Mouse (Mus musculus) cerebellum, adult 2 months (tissue): ENCODE results near the gene Cd82. TPM values are rescaled to one million over a fixed set of nuclear protein-coding genes. Genes with fewer than 3 reads are reported as not detected.

Source experiments
- DNase-seq, 2 experiments: peaks; one replicate each; pipeline ENCODE4 v3.0.0; 2021
- H3K27ac ChIP-seq: fragments of 200-500 bp; 2 replicates; pipeline ENCODE4 v1.5.1; 2012; ENCODE audit warnings: low read length, control low read depth, inconsistent platforms; ENCODE audit not compliant: insufficient read depth
- H3K27me3 ChIP-seq: fragments of 200-500 bp; 2 replicates; pipeline ENCODE4 v1.6.1; 2012; ENCODE audit warnings: inconsistent platforms, mild to moderate bottlenecking, low read length, moderate library complexity; ENCODE audit not compliant: control insufficient read depth, insufficient read depth
- H3K4me1 ChIP-seq: fragments of 200-500 bp; 2 replicates; pipeline ENCODE4 v1.6.1; 2011; ENCODE audit warnings: low read length; ENCODE audit not compliant: control insufficient read depth, insufficient read depth
- H3K4me3 ChIP-seq: fragments of 200-500 bp; replicated peaks from 2 replicates; pipeline ENCODE3; 2011; ENCODE audit warnings: mild to moderate bottlenecking, low read depth, low read length, control low read depth; ENCODE audit not compliant: insufficient read depth
- CTCF ChIP-seq: fragments of 200-500 bp; IDR thresholded peaks from 2 replicates; pipeline ENCODE4 v1.5.1; 2011; ENCODE audit warnings: low read depth, mild to moderate bottlenecking, control low read depth, low read length, moderate library complexity, borderline replicate concordance; ENCODE audit not compliant: insufficient read depth
- POLR2A ChIP-seq: fragments of 200-500 bp; IDR thresholded peaks from 2 replicates; pipeline ENCODE4 v1.6.1; 2011; ENCODE audit warnings: low read length, control low read depth, borderline replicate concordance; ENCODE audit not compliant: insufficient read depth
- WGBS: fragments of 180-500 bp; shearing (Covaris S2); methylation state at CpG from one replicate; pipeline ENCODE4 v1.1.7; 2018; 5-methylcytosine and 5-hydroxymethylcytosine counted together
- polyA plus RNA-seq: library from polyadenylated mRNA; depleted of rRNA; stranded (reverse); fragments of >200 nt; gene quantifications from 2 replicates; pipeline ENCODE4 v1.2.3, GENCODE M21; 2012

The Cd82 gene
- polyA plus RNA-seq, 1 experiment: 47.4 TPM

DNA sequence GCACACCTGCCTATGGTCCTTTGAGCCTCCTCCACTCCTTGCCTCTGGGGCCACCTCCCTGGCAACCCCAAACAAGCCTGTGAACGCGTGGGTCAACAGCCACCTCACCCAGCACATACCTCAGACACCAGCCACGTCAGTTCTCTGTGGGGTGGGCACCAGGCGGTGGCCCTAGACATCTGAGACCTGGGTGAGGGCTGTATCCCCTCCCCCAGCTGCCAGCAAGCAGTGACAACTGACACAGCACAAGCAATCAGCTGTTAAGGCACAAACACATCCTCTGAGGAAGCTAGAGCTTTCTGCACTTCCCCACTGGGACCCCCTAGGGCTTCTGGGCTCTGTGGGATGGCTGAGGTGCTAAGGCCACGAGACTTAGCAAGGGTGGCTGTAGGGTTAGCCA, 14.2 kb downstream of the Cd82 start:
- Histone ChIP-seq H3K4me1 (no peaks in the 10 kb centered on the region), H3K27me3 (no peaks in the 10 kb centered on the region), H3K4me3 (no peak overlapping the region), H3K27ac (no peak overlapping the region)
- no peak for DNase-seq
- TF ChIP-seq POLR2A: no peak
- TF ChIP-seq CTCF: no peak
- WGBS: 80% methylated on average over 5 of the region's 5 CpGs

DNA sequence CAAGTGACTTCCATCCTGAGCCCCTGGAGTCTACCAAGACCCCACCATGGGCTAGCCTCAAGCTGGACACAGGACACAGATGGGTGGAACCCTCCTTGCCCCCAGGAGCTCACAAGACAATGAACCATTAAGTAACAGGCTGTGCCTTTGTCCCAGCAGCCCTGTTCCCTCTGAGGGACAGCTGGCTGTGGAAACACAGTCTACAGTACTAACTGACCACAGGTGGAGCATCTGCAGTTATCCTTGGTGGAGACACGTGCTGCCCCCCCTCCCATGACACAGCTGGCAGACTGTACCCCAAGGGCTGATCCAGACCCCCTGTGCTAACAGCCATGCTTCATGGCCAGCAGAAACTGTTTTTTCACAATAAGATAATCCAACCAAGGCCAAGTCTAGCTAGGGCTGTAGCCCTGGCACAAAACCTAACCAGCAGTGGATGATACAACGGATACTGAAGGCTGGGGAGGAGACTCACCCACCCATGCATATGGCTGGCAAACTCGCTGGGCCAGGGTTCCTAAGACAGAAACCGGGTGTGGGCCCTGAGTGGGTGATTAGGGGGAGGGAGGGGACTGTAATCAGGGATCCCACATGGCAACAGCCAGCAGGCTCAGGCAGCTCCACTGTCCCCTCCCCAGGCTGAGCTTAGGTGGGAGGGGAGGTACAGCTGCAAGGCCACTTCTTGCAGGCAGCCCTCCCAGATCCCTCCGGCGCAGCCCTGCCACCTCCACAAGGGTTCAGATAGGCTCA, 15.3 kb downstream of the Cd82 start:
- no peak overlapping the region for H3K27ac ChIP-seq
- H3K27me3 ChIP-seq: no peaks in the 10 kb centered on the region
- DNase-seq: no peak
- 58% methylated on average over 6 of the region's 6 CpGs for WGBS
- H3K4me1 ChIP-seq: no peaks in the 10 kb centered on the region
- TF ChIP-seq CTCF: no peak
- no peak for TF ChIP-seq POLR2A
- H3K4me3 ChIP-seq: no peak overlapping the region

DNA sequence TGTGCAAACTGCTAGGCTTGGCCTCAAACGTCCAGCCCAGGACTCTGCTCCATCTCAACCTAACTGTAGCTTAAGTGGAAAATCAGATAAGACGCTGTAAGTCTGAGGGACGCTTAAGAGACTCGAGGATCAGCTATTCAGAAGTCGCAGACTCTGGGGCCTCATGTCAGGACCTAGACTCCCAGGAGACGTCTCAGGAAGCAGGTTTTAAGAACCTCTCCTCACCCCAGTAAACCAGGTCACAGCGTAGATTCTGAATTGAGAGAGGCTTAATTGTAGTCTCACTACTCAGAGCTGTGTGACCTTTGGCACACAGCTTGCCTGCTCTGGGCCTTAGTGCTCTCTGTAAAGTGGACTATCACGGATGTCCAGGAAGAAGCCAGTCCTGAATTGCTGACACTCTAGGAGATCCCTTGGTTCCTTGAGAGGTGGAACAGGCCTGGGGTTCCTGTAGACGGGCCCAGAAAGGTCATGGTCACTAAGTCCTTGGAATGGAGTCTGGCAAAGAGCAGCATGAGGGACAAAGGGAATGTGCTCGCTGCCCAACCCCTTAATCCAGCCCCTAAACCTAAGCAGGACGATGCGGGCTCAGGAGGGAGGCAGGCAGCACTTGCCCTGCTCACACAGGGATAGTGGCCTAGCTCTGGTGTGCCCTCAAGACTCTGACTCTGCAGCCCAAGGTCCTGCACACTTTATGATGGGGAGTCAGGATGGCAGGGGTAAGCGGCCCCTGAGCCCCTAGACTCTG, 16.2 kb downstream of the Cd82 start:
- H3K4me1 ChIP-seq: no peaks in the 10 kb centered on the region
- no peak for DNase-seq
- no peak overlapping the region for H3K4me3 ChIP-seq
- no peaks in the 10 kb centered on the region for H3K27me3 ChIP-seq
- WGBS: 87% methylated on average over 13 of the region's 13 CpGs
- no peak overlapping the region for H3K27ac ChIP-seq
- TF ChIP-seq CTCF (no peak), POLR2A (no peak)

DNA sequence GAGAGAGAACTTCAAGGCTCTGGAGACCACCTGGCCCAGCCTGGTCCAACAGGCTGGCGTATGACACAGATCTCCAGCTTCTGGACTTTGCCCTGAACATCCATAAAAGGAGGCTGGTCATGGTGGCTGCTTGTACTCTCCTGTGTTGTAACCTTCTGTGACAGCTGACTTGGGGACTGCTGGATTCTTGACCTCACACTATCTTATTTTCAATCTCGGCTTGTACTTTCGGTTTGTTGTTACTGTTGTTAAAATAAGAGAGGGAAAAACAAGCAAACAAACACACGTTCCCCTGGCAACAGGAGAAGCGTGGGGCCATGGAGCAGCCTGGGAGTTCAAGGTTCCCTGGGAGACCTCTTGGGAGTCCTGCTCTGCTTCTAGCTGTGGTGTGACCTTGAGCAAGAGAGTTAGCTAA, 17.7 kb downstream of the Cd82 start:
- Histone ChIP-seq H3K4me3 (no peak overlapping the region), H3K27ac (no peak overlapping the region), H3K4me1 (no peaks in the 10 kb centered on the region), H3K27me3 (no peaks in the 10 kb centered on the region)
- no peak for DNase-seq
- 89% methylated on average over 5 of the region's 5 CpGs for WGBS
- no peak for TF ChIP-seq POLR2A
- TF ChIP-seq CTCF: no peak

DNA sequence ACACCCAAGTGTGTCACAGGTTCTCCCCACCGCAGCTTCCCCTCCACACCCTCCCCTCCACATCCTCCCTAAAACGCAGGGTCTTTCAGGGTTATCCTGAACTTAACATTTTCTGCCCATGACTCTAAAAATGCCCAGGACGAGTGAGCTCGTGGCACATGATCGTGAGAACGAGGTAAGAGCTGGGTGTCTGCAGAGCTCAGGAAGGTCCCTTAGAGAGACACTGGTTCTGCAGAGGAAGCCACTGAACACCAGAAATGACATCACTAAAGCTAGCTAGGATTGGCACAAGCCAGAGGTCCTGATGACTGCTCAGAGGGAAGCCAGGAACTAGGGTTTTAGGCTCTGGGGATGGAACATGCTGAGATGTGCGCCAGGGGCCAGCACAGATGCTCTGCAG, 18.7 kb downstream of the Cd82 start:
- Histone ChIP-seq H3K27ac (no peak overlapping the region), H3K4me3 (no peak overlapping the region), H3K4me1 (no peaks in the 10 kb centered on the region), H3K27me3 (no peaks in the 10 kb centered on the region)
- 88% methylated on average over 7 of the region's 7 CpGs for WGBS
- TF ChIP-seq POLR2A: no peak
- TF ChIP-seq CTCF: no peak
- no peak for DNase-seq

DNA sequence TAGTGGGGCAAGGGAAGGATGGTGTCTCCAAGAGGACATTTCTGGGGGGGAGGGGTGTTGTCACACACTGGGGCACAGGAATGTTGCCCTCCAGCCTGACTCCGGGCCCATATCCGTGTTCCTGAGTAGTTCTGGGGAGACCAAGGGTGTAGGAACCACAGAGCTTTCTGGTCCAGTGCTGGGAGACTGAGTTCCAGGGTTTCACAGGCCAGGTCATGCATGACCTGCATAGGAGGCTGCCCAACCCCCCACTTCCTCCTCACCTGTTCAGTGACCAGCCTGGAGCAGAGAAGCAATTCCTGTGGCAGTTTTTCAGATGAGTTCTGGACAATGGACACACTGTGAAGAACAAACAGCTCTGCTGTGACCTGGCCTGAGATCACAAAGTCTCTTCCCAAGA, 19.8 kb downstream of the Cd82 start:
- Histone ChIP-seq H3K4me1 (no peaks in the 10 kb centered on the region), H3K27me3 (no peaks in the 10 kb centered on the region), H3K4me3 (no peak overlapping the region), H3K27ac (no peak overlapping the region)
- no peak for DNase-seq
- TF ChIP-seq CTCF (no peak), POLR2A (no peak)
- 91% methylated on average over 2 of the region's 2 CpGs for WGBS

DNA sequence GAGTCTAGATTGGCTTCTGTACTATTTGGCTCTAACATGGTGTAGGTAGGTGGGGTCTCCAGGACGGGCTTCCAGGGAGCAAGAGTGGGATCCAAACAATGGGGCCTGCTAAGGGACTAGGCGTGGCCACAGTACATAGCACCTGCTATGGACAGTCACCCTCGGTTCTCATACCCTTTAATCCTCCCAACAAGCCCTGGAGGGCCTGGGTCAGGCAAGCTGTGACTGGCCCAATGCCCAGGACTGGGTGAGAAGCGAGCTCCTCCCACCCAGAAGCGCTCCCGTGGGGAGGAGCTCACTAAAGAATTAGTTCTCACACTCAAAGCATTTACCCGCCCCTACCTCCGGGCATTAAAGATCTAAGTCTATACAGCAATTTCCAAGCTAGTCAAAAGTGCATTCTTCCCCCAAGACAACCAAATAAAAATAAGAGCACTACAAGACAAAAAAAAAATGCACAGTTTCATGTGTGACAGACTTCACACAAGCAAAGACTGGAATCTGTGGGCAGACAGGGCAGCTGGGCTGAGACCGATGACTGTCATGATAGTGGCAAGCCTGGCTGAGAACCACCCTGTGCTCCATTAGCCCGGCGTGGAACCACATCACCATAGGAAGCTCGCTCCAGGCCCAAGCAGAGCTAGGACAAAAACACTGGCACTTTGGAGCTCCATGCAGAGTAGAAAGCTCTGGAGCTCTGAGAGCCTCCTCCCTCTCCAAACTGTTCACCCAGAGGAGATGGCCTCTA, 23.0 kb downstream of the Cd82 start:
- TF ChIP-seq CTCF (no peak), POLR2A (no peak)
- WGBS: 48% methylated on average over 12 of the region's 12 CpGs
- no peaks in the 10 kb centered on the region for H3K4me1 ChIP-seq
- H3K4me3 ChIP-seq: no peak overlapping the region
- DNase-seq: no peak
- H3K27ac ChIP-seq: no peak overlapping the region; the same call in 1 of the 2 replicates
- H3K27me3 ChIP-seq: no peaks in the 10 kb centered on the region

DNA sequence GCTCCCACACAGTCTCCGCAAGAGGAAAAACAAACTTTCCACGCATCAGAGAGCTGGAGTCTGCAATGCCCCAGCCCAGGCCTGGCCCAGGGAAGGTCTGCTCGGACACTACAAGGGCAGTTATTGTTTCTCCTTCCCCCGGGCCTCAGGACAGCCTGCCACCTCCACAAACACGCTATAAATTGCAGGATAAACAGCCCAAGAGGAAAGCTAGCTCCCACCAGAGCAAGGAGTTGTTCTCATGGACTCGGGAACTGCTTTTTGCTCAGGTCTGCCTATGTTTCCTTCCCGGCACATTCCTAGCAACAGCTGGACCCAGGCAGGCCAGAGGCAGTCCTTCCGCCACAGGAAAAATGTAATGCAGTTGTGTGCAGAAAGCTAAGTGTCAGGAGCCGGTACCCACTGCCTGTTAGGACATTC, 23.6 kb downstream of the Cd82 start:
- Histone ChIP-seq H3K4me3 (no peak overlapping the region), H3K27ac (no peak overlapping the region; the same call in 1 of the 2 replicates), H3K27me3 (no peaks in the 10 kb centered on the region), H3K4me1 (no peaks in the 10 kb centered on the region)
- TF ChIP-seq CTCF (no peak), POLR2A (no peak)
- no peak for DNase-seq
- WGBS: 76% methylated on average over 9 of the region's 9 CpGs
